Mouse (Mus musculus) Patski (cell line): ENCODE data around the gene Slc6a6. TPM values are rescaled to one million over a fixed set of nuclear protein-coding genes. Genes with fewer than 3 reads are reported as not detected.
A peak's percentile ranks its signal among the peaks of the same experiment; 100 is the strongest.

ENCODE experiments used
- ATAC-seq: fragments of 100-300 bp; one replicate; pipeline ENCODE4 v1.8.0; 2021
- CTCF ChIA-PET: fragments of 350-600 bp; sonication (Branson Sonifier 250); formaldehyde crosslinking; loops from one replicate; lab custom pipeline; 2022; ENCODE audit warnings: inconsistent platforms; lab: Charles Lee
- POLR2A ChIA-PET: fragments of 350-600 bp; sonication (Branson Sonifier 250); formaldehyde crosslinking; loops from one replicate; lab custom pipeline; 2022; ENCODE audit warnings: antibody characterized with exemption, inconsistent platforms; lab: Charles Lee
- DNase-seq: peaks from one replicate; pipeline ENCODE4 v3.0.0-alpha.2; 2011; ENCODE audit warnings: low read depth, low spot score
- H3K27me3 ChIP-seq: fragments of 371-371 bp; one replicate; pipeline ENCODE4 v1.5.1; 2021
- CTCF ChIP-seq: fragments of 100-300 bp; IDR thresholded peaks from one replicate; pipeline ENCODE4 v1.5.1; 2021
- in situ Hi-C: fragments of 300-500 bp; cut with MboI; formaldehyde crosslinking; loops from 3 replicates; pipeline ENCODE4 v1.11.1; 2018; ENCODE audit warnings: low pct_unique_long_range_greater_than_20kb, mixed read lengths
- polyA plus RNA-seq: library from polyadenylated mRNA; unstranded; gene quantifications from one replicate; pipeline ENCODE4 v1.2.3, GENCODE M21; 2021

The Slc6a6 gene
- polyA plus RNA-seq, 1 experiment from 2014 or later: 497 TPM

DNA sequence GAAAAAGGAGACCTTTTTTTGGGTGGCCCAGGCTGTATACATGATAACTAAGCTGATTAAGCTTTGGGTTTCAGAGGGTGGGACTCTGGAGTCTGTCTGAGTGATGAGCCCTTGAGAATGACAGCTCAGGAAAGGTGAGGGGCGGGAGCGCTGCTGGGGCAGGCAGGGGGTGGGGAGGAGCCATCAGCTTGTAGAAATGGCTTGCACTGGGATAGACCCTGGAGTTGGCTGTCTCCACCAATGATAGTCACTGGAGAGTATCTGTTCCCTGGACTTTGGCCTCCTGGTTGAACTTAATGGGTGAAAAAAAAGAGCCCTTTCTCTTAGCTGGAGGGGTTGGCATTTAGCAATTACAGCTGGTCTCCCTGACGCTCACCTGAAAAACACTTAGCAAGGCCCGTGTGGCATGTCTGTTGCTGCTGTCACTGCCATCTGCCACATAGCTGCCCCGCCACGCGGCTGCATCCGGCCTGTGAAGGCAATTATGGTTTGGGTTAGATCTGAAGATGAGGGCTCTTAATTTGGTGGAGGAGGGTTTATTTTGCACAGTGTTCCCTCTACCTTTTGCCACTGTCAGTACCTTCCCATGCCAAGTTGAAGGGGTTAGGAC is 23.5 kb downstream of the Slc6a6 start:
- TF ChIP-seq CTCF: no peak
- CTCF ChIA-PET: no interaction called here
- DNase-seq: no peak
- no peaks in the 10 kb centered on the region for H3K27me3 ChIP-seq
- no peak for ATAC-seq
- in situ Hi-C loops: no loop called here
- POLR2A ChIA-PET: interaction anchor here (0.6 kb wide), 1 partner anchor 174 kb away, joined by 3 read pairs; no protein-coding TSS in a partner anchor

DNA sequence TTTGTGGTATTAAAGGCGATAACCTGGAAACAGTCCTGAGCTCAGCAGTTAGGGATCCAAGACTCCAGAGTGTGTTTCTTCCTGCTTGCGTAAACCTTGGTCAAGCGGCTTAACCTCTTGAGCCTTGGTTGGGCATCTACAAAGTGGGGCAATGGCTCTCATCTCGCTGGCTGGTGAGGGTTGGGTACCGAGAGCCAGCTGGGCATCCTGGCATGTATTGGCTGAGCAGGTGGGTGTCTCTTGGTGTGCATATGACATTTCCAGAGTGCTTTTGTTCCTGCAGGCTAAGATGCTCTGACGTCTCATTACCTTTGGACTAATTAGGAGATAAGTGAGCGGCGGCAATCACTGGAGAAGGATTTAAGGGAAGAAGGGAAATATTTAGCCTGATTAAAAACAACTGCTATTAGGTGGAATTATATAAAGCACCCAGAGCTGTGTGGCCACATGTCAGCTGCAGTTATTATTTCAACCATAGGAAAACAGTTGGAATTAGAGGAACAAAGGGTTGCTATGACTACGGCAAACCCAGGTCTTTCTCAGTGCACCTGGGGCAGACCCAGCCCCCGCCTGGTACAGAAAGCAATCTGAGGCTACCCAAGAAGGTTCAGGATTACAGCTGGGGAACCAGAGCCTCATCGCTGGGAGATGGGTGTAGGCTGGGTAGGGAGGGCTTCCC is 24.2 kb downstream of the Slc6a6 start:
- no peaks in the 10 kb centered on the region for H3K27me3 ChIP-seq
- no peak for TF ChIP-seq CTCF
- CTCF ChIA-PET: no interaction called here
- ATAC-seq (no peak), DNase-seq (no peak)
- in situ Hi-C loops: no loop called here
- POLR2A ChIA-PET: interaction anchor here (0.6 to 0.9 kb wide), 2 partner anchors 9 to 175 kb away, joined by 3 read pairs; no protein-coding TSS in a partner anchor

DNA sequence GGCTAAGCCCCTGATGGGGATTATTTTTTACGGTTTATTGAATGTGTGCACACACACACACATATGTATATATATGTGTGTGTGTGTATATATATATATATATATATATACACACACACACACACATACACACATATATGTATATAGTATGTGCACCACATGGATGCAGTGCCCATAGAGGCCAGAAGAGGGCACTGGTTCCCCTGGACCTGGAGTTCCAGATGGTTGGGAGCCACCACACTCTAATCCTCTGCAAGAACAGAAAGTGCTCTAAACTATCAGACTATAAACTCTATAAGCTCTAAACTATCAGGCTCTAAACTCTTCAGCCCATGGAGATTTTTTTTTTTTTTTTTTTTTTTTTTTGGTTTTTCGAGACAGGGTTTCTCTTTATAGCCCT is 25.1 kb downstream of the Slc6a6 start:
- ChIA-PET CTCF (no interaction called here), POLR2A (interaction anchor here (0.6 to 0.9 kb wide), 2 partner anchors 10 to 338 kb away, joined by 3 read pairs; no protein-coding TSS in a partner anchor)
- in situ Hi-C loops: no loop called here
- ATAC-seq (no peak), DNase-seq (no peak)
- TF ChIP-seq CTCF: no peak
- no peaks in the 10 kb centered on the region for H3K27me3 ChIP-seq

DNA sequence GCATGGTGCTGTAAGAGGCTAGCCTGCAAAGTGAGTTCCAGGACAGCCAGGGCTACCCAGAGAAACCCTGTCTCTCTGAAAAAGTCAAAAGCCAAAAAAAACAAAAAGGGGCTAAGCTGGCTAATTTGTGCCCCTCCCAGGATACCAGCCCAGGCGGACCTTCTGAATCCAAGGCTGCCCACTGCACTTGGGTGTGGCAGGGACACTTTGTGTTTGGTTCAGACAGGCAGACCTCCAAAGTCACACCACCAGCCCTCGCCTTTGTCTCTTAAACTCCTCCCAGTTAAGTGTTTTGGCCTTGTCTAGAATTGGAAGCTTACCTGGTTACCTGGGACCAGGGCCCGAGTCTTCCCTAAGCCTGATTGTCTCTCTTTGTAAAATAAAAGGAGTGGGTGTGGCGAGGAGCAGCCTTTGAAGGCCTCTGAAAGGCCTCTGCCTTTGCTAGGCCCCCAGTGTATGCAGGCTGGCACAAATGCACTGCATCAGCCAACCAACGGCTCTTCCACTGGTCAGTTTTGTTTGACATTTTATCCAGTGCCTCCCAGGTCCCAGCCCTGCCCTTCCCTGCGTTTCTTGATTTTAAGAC is 26.6 kb downstream of the Slc6a6 start:
- DNase-seq: no peak
- ATAC-seq: no peak
- POLR2A ChIA-PET: interaction anchor here (0.7 to 1.4 kb wide), 2 partner anchors 15 to 116 kb away, joined by 3 to 5 read pairs; no protein-coding TSS in a partner anchor
- H3K27me3 ChIP-seq: no peaks in the 10 kb centered on the region
- CTCF ChIA-PET: interaction anchor here (1.4 kb wide), 1 partner anchor 27 kb away, joined by 3 read pairs; no protein-coding TSS in a partner anchor
- in situ Hi-C loops: no loop called here
- TF ChIP-seq CTCF: no peak

DNA sequence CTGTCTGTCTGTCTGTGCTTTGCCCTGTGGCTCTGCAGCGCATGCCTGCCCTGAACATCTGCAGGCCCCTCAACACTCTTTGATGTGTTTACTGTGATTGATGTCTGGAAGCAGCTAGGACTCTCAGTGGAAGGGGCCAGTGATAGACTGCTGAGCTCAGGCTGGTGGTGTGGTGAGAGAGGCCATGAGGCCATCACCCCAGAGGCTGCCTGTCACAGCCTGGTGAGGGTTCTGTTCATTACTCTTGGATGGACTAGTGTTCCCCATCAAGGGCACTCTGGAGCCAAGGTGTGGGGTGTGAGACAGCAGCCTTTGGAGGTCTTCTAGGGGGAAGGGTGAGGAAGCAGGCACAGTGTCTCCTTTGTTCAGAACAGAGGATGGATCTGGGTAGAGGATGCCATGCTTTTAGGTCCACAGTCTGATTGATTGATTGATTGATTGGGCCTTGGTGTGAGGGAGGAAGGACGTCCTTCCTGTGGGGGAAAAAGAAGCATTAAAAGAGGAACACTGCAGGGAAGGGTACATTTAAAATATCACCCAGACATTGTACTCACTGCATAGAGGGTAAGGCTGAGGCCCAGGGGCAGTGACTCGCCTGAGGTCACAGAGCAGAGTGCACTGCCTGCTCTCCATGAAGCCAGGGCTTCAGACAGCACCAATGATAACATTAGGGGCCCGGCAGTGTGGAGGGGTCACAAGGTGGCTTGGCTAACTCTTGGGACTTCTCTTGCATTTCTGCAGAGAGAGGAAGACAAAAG is 28.4 kb downstream of the Slc6a6 start:
- ATAC-seq: peak; percentile 9
- no peak for DNase-seq
- POLR2A ChIA-PET: interaction anchor here (1.3 kb wide), 1 partner anchor 18 kb away, joined by 3 read pairs; no protein-coding TSS in a partner anchor
- TF ChIP-seq CTCF: no peak
- H3K27me3 ChIP-seq: no peaks in the 10 kb centered on the region
- CTCF ChIA-PET: no interaction called here
- in situ Hi-C loops: no loop called here

DNA sequence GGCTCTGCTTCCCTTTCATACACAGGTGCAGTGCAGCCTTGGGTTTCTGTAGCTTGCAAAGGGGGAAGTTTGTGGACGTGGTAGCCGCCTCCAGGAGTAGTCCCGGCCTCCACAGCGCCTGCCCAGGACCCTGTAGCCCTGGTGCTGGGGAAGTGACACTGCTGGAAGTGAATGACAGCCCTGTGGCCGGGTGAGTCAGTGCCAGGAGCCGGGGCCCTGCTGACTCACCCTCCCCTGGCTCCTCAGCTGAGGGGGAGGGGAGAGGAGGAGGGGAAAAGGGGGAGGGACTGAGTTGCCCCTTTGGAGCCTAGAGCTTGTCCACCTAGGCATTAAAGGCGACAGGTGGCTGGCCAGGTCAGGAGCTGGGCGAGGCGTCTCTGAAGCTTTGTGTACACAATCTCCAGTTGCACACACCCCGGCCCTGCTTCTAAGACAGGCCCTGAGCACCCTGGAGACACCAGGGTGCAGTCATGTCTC is 29.0 kb downstream of the Slc6a6 start:
- CTCF ChIA-PET: no interaction called here
- DNase-seq (no peak), ATAC-seq (peak; percentile 58)
- POLR2A ChIA-PET: interaction anchor here (1.3 kb wide), 1 partner anchor 18 kb away, joined by 3 read pairs; no protein-coding TSS in a partner anchor
- in situ Hi-C loops: no loop called here
- no peaks in the 10 kb centered on the region for H3K27me3 ChIP-seq
- no peak for TF ChIP-seq CTCF

DNA sequence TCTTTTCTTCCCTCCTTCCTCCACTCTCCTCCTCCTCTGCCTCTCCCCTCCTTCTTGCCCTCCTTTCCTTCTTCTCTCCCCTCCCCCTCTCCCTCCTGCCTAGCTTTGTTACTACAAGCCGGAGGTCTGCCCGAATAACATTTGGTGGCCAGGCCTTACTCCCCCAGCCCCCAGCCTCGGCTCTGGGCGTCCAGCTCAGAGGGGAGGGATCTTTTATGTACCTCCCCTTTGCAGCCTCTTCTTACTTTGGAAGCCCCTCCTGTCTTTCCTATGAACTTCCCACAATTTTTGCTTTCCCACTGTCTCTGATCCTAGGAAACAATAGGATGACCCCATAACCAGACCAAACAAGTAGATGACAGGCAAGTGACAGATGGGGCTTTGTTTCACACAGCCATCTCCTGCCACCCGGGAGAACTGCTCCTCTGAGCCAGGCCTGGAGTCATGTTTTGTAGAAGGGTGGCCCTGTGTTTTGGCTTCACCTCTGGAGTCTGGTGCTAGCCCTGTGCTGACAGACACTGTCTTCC is 29.6 kb downstream of the Slc6a6 start:
- CTCF ChIA-PET: no interaction called here
- DNase-seq (no peak), ATAC-seq (no peak)
- POLR2A ChIA-PET: interaction anchor here (0.6 to 1.3 kb wide), 2 partner anchors 19 to 1734 kb away, joined by 3 to 6 read pairs; no protein-coding TSS in a partner anchor
- no peak for TF ChIP-seq CTCF
- in situ Hi-C loops: no loop called here
- no peaks in the 10 kb centered on the region for H3K27me3 ChIP-seq

DNA sequence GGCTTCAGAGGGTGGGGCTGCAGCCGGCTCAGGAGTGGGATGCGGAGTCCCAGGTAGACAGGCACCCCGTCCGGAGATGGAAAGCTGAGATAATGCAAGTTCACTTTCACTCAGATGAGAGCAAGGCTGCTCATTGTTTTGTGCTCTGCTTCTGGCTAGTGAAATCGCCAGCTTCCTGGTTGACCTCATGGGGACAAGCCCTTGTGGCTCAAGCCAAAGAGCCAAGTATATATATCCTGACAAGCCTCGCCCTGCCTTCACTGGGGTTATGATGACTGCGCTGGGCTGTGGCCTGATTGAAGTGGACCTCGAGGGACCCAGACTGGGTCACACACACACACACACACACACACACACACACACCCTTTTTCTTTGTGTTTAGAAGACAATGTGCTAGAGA is 31.2 kb downstream of the Slc6a6 start:
- no peak for ATAC-seq
- ChIA-PET POLR2A (interaction anchor here (0.7 kb wide), 1 partner anchor 666 kb away, joined by 3 read pairs; no protein-coding TSS in a partner anchor), CTCF (no interaction called here)
- in situ Hi-C loops: no loop called here
- H3K27me3 ChIP-seq: no peaks in the 10 kb centered on the region
- no peak for DNase-seq
- no peak for TF ChIP-seq CTCF

DNA sequence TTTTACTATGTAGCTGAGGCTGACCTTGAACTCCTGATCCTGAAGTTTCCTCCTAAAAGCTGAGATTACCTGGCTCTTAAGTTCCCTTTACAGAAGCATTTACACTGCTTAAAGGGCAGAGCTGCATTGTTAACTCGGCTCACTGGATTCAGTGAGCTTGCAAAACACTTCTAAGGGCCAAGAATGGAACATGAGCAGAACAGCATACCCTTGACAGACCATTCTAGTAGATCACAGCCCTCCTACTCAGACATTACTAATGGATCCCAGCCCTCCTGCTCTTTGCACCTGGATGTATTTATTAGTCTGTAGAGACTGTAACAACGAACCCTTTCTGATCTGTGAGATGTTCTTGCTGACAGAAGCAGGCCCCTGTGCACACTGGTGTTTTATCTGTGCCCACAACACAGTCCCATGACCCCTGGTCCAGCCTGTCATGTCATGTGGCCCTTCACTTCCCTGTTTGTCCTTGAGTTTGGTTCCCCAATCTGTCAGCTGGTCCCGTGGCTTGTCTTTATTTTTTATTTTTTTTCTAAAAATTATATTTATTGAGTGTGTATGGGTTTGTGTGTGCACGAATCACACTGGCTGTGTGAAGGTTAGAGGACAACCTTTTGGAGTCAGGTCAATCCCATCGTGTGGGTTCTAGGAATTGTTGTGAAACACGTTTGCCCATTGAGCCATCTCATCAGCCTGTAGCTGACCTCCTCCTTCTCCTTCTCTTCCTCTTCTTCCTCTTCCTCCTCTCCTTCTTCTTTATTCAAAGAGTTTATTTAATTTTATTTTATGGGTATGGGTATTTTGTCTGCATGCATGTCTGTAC is 32.3 kb downstream of the Slc6a6 start:
- in situ Hi-C loops: no loop called here
- no peaks in the 10 kb centered on the region for H3K27me3 ChIP-seq
- no peak for ATAC-seq
- no peak for DNase-seq
- TF ChIP-seq CTCF: no peak
- ChIA-PET CTCF (interaction anchor here (1.2 kb wide), 1 partner anchor 139 kb away, joined by 5 read pairs; no protein-coding TSS in a partner anchor), POLR2A (interaction anchor here (1.4 to 1.8 kb wide), 2 partner anchors 10 to 13 kb away, joined by 3 to 5 read pairs; no protein-coding TSS in a partner anchor)
